Mouse (Mus musculus): ENCODE results near the gene Tbkbp1.

Gene Tbkbp1

GRCm38 (mm10) chr11:97152662-97153287, 1.5 kb upstream of the Tbkbp1 start:
- no peak for DNase-seq

GRCm38 (mm10) chr11:97152023-97152426, 730 bp upstream of the Tbkbp1 start:
- DNase-seq = peak in 1 of 2 experiments; percentile 42

- peak; percentile 28 to 35 for DNase-seq
Measured at GRCm38 (mm10) chr11:97150411-97151330, 624 bp downstream of the Tbkbp1 start.

- DNase-seq = peak; percentile 74 to 81
Measured at GRCm38 (mm10) chr11:97149995-97150410, 1.3 kb downstream of the Tbkbp1 start.

GRCm38 (mm10) chr11:97149026-97149425, 2.3 kb downstream of the Tbkbp1 start:
- DNase-seq = no peak

- DNase-seq = no peak
Measured at GRCm38 (mm10) chr11:97148591-97148990, 2.7 kb downstream of the Tbkbp1 start.

- DNase-seq = no peak
Measured at GRCm38 (mm10) chr11:97147333-97147732, 4.0 kb downstream of the Tbkbp1 start.

GRCm38 (mm10) chr11:97146724-97147123, 4.6 kb downstream of the Tbkbp1 start:
- DNase-seq = peak; percentile 36 to 77

GRCm38 (mm10) chr11:97145951-97146350, 5.3 kb downstream of the Tbkbp1 start:
- DNase-seq = no peak

- no peak for DNase-seq
Measured at GRCm38 (mm10) chr11:97145320-97145719, 6.0 kb downstream of the Tbkbp1 start.

- no peak for DNase-seq
Measured at GRCm38 (mm10) chr11:97143196-97143900, 7.9 kb downstream of the Tbkbp1 start.

- DNase-seq = peak in 1 of 2 experiments; percentile 8
Measured at GRCm38 (mm10) chr11:97142159-97142608, 9.1 kb downstream of the Tbkbp1 start.

- no peak for DNase-seq
Measured at GRCm38 (mm10) chr11:97140811-97141210, 10.5 kb downstream of the Tbkbp1 start.

- no peak for DNase-seq
Measured at GRCm38 (mm10) chr11:97139256-97139655, 12.0 kb downstream of the Tbkbp1 start.

- DNase-seq = peak in 1 of 2 experiments; percentile 14
Measured at GRCm38 (mm10) chr11:97138554-97139226, 12.6 kb downstream of the Tbkbp1 start.

GRCm38 (mm10) chr11:97133270-97133669, 18.0 kb downstream of the Tbkbp1 start:
- DNase-seq = no peak

GRCm38 (mm10) chr11:97132185-97132584, 19.1 kb downstream of the Tbkbp1 start:
- DNase-seq = no peak

GRCm38 (mm10) chr11:97131683-97132082, 19.6 kb downstream of the Tbkbp1 start:
- no peak for DNase-seq

GRCm38 (mm10) chr11:97130318-97130717, 21.0 kb downstream of the Tbkbp1 start:
- DNase-seq = no peak

GRCm38 (mm10) chr11:97128956-97129355, 22.3 kb downstream of the Tbkbp1 start:
- no peak for DNase-seq

- DNase-seq = no peak
Measured at GRCm38 (mm10) chr11:97127470-97128223, 23.6 kb downstream of the Tbkbp1 start.
